Mouse (Mus musculus) liver (tissue): ENCODE measurements around the gene Dgkk.
"Not testable (repeated sequence)": the region's sequence is repeated elsewhere in the genome, so short reads cannot be mapped to it uniquely, and the experiment has no call there.

Experiments
- DNase-seq: peaks from one replicate; pipeline ENCODE4 v3.0.0-alpha.2; 2020; ENCODE audit warnings: mixed read lengths

The Dgkk gene

DNA sequence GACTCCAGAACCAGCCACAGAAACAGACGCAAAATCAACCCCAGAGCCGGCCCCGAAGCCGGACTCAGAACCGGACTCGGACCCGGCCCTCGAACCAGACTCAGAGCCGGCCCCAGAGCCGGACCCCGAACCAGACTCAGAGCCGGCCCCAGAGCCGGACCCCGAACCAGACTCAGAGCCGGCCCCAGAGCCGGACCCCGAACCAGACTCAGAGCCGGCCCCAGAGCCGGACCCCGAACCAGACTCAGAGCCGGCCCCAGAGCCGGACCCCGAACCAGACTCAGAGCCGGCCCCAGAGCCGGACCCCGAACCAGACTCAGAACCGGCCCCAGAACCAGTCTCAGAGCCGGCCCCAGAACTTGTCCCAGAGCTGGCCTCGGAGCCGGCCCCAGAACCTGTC lies at the start of gene Dgkk:
Gene Dgkk (plus strand): TSS at position 301 of the 400 bp plus-strand sequence.
- not testable (repeated sequence) for DNase-seq

DNA sequence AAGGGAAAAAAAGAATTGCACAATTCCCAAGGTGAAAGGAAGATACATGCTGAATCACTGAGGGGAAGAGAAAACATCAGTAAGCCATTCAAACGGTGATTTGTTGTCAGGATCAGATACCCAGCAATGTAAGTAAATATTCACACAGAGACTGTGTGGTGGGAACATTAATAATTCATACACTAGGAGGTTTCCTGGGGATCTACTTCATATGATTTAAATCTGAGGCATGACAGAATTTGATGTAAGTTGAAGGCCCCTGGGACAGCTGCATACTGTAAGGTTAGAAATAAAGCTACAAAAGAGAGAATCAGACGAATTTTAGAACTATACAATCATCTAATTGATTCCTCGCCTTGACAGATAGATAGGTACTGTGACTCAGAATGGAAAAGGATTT lies 45.1 kb upstream of the Dgkk start:
- DNase-seq = no peak

- DNase-seq = no peak
Measured at GRCm38 (mm10) chrX:6750714-6751113, 28.4 kb upstream of the Dgkk start.

DNA sequence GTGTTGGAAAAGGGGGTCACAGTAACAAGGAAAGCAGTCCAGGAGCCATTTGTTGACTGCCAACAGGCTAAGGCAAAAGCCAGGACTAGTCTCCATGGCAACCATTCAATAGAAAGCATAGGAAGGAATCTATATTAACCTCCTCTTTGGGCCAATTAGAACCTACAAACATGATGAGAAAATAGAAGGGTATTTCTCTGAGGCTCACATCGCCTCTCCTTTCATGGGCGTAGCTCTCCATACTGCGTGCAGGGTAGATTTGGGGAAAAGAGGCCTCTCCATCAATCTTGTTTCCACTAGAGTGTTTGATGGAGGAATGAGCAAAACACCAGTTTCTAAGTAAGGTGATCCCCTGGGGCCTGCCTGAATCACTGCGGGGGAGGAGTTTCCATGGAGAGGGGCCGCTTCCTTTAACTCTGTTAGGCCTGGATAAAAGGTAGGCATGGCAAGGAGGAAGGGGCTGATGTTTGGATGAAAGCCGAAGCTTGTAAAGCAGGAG lies 27.5 kb upstream of the Dgkk start:
- DNase-seq = no peak

- DNase-seq = no peak
Measured at GRCm38 (mm10) chrX:6777489-6778249, 1.4 kb upstream of the Dgkk start.

DNA sequence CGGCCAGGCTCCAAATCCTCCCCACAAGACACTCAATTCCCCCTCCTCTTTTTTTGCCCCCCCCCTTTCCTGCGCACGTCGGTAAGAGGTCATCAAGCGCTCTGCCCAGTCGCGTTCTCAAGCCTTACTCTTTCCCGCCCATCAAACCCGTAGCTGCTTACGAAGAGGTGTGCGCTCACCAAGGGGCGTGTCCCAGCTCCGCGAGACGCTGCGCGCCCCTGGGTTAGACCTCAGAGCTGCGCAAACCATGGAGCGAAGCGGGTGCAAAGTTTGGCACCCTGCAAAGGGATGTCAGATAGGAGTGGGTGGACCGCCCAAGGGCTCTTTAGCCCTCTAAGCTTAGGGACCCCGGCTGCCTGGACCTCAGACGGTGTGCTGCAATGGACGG lies 862 bp upstream of the Dgkk start:
- DNase-seq = peak; percentile 14

- DNase-seq = no peak
Measured at GRCm38 (mm10) chrX:6779969-6780539, 948 bp downstream of the Dgkk start.

DNA sequence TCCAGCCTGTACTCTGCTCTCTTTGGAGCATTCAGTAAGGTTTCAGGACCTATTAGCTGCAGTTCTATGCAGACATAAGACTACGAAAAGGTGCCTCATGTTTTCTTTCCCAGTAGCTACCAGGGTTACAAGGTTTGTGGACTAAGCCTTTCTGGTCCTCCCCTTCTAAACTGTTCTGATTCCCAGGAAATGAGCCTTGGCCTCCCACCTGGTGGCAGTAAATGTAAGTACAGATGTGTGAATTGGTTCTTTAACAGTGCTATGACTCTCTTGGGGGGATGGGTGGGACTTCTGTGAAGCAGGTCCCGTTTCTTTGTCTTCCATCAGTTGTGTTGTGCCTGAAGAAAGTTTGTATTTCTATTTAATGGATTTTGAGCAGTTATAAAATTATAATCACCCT lies 53.4 kb downstream of the Dgkk start:
- no peak for DNase-seq

- DNase-seq = no peak
Measured at GRCm38 (mm10) chrX:6853466-6853865, 74.4 kb downstream of the Dgkk start.

DNA sequence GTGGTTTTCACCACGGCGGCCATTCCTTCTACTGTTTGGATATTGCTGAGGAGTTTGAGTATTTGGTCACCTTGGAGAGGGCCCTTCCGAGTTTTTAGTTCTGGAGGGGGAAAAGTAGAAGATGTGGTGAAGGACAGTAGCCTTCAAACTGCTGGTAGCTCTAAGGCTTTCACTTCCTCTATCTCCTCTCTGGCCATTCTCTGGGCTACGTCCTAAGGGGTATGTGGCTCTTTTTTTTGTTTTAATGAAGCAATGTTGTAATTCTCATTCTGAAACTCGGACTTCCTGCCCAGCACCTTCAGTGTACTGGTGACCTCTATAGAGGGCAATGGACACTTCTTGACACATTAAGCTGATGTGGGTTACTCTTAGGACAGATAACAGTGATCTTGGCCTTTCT lies 75.0 kb downstream of the Dgkk start:
- DNase-seq = no peak

- no peak for DNase-seq
Measured at GRCm38 (mm10) chrX:6893933-6894332, 114.8 kb downstream of the Dgkk start.

DNA sequence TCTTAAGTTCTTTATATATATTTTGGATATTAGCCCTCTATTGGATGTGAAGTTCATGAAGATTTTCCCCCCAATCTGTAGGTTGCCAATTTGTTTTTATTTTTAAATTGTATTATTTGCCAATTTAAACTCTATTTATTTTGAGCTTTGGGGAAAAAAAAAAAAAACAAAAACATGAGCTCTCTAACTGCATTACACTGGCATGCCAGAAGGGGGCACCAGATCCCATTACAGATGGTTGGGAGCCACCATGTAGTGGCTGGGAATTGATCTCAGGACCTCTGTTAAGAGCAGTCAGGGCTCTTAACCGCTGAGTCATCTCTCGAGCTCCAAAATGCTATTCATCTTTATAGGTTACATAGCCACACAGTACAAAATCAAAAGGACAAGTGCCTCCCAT lies 131.9 kb downstream of the Dgkk start:
- peak; percentile 3 for DNase-seq

GRCm38 (mm10) chrX:6922165-6922564 lies 143.1 kb downstream of the Dgkk start:
- no peak for DNase-seq

- no peak for DNase-seq
Measured at GRCm38 (mm10) chrX:6926224-6926623, 147.1 kb downstream of the Dgkk start.

- no peak for DNase-seq
Measured at GRCm38 (mm10) chrX:6968598-6968997, 189.5 kb downstream of the Dgkk start.

- no peak for DNase-seq
Measured at GRCm38 (mm10) chrX:6971956-6972355, 192.8 kb downstream of the Dgkk start.

DNA sequence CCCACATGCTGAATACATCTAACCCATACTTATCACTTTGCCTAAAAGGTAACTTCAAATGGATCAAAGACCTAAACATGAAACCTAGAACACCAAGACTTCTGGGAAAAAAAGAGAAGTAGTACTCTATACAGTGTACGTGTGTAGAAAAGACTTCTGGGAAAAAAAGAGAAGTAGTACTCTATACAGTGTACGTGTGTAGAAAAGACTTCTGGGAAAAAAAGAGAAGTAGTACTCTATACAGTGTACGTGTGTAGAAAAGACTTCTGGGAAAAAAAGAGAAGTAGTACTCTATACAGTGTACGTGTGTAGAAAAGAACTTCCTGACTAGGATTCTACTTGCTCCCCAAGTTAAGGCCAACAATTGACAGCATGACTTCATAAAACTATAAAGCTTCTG lies 204.8 kb downstream of the Dgkk start:
- not testable (repeated sequence) for DNase-seq
